Mouse (Mus musculus) stomach, adult 2 months (tissue): ENCODE results near the gene Prkar2b. TPM values are rescaled to one million over a fixed set of nuclear protein-coding genes. Genes with fewer than 3 reads are reported as not detected.

Experiments
- polyA plus RNA-seq: library from polyadenylated mRNA; depleted of rRNA; stranded (reverse); fragments of >200 nt; gene quantifications from 2 replicates; pipeline ENCODE4 v1.2.3, GENCODE M21; 2012; rRNA removed

Prkar2b gene
- polyA plus RNA-seq, result 3.2 and 4.5 TPM in 2 replicates

GRCm38 (mm10) chr12:32061090-32061930 lies at the start of gene Prkar2b:
Gene Prkar2b, minus strand, starts transcription at chr12:32061296.

GRCm38 (mm10) chr12:31949759-31950658 lies 111.1 kb downstream of the Prkar2b start, which contains the start of gene Hbp1:
Gene Hbp1, minus strand, starts transcription at chr12:31950535.

Other genes with a start within 250 kb of the Prkar2b start
- 22.1 and 23.8 TPM in 2 replicates for gene Hbp1, start 110.8 kb downstream of the Prkar2b start, polyA plus RNA-seq
- 0.52 and 0.76 TPM in 2 replicates for gene Pik3cg, start 147.4 kb upstream of the Prkar2b start, polyA plus RNA-seq